Mouse (Mus musculus): ENCODE measurements around the gene S100a1.

DNA sequence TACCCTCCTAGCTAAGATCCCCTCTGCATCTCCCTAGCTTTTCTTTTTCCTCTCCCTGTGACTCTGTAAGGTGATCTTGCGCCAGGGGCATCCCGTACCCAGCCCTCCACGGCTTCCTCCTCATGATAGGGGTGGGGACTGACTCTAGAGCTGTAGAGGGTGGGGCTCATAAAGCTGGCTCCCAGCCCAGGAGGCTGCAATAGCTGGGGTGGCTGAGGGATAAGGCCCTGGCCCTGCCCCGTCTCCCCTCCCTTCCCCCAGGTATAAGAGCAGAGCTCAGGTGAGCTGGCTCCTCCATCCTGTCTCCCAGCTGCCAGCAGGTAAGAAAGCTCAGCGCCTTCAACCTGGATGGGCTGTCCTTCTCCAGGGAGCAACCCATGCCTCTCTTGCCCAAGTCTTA is 12.4 kb upstream of the S100a1 start, which contains the start of gene S100a14:
- TF ChIP-seq POLR2A (IDR thresholded peaks at IDR 0.05; ENCODE audit: insufficient read depth, low read depth, low read length), result no peak
- no peak for TF ChIP-seq CTCF (IDR thresholded peaks at IDR 0.05; ENCODE audit: insufficient read depth, low read depth, low read length)

Measured in olfactory bulb, adult 2 months (tissue).